Mouse (Mus musculus): ENCODE data around the gene Barx1. TPM values are rescaled to one million over a fixed set of nuclear protein-coding genes. Genes with fewer than 3 reads are reported as not detected.

Barx1 gene
- polyA plus RNA-seq, 2 experiments, result 0.11 to 0.49 TPM

- Histone ChIP-seq H3K4me1 (replicated peaks; ENCODE audit: control insufficient read depth in 2 of 2, insufficient read depth in 2 of 2, low read length in 1 of 2) (0 out of 4 replicates have a peak, but pooled peaks cover 0 to 5% of the 10 kb centered on the region in 2 experiments), H3K27me3 (ENCODE audit: control insufficient read depth, insufficient read depth, low read length) (peaks cover 39% of the 10 kb centered on the region), H3K36me3 (replicated peaks; ENCODE audit: control insufficient read depth, insufficient read depth, low read depth) (no peaks in the 10 kb centered on the region), H3K4me2 (ENCODE audit: low read depth) (no peak overlapping the region), H3K27ac (no peak overlapping the region), H3K9me3 (ENCODE audit: control insufficient read depth, low read length) (no peaks in the 10 kb centered on the region), H3K9ac (replicated peaks) (no peak overlapping the region), H3K4me3 (ENCODE audit: insufficient read depth in 1 of 2, low read depth in 2 of 2, low read length in 2 of 2) (no peak overlapping the region)
- TF ChIP-seq CTCF (IDR thresholded peaks at IDR 0.05; ENCODE audit: low read depth) (peak; percentile 79), EP300 (IDR thresholded peaks at IDR 0.05; ENCODE audit: low read depth) (no peak)
- DNase-seq (ENCODE audit: low read depth in 3 of 3, low spot score in 3 of 3) (peak in 2 of 3 experiments; percentile 7 to 10), ATAC-seq (ENCODE audit: insufficient read depth) (no peak)
- 9% methylated on average over 14 of the region's 14 CpGs for WGBS (ENCODE audit: insufficient replicate concordance)
Measured at GRCm38 (mm10) chr13:48653788-48654770, 8.7 kb upstream of the Barx1 start.

- H3K4me1 ChIP-seq (replicated peaks; ENCODE audit: control insufficient read depth in 2 of 2, insufficient read depth in 2 of 2, low read length in 1 of 2), result 0 out of 4 replicates have a peak, but pooled peaks cover 0 to 5% of the 10 kb centered on the region in 2 experiments
- 2% methylated on average over 8 of the region's 8 CpGs for WGBS (ENCODE audit: insufficient replicate concordance)
- no peak overlapping the region for H3K4me2 ChIP-seq (ENCODE audit: low read depth)
- DNase-seq (ENCODE audit: low read depth in 3 of 3, low spot score in 3 of 3) (peak in 2 of 3 experiments; percentile 10 to 37), ATAC-seq (ENCODE audit: insufficient read depth) (no peak)
- H3K9me3 ChIP-seq (ENCODE audit: control insufficient read depth, low read length), result no peaks in the 10 kb centered on the region
- H3K9ac ChIP-seq (replicated peaks), result no peak overlapping the region
- TF ChIP-seq EP300 (IDR thresholded peaks at IDR 0.05; ENCODE audit: low read depth) (no peak), CTCF (IDR thresholded peaks at IDR 0.05; ENCODE audit: low read depth) (peak; percentile 68)
- peaks cover 55% of the 10 kb centered on the region for H3K27me3 ChIP-seq (ENCODE audit: control insufficient read depth, insufficient read depth, low read length)
- no peaks in the 10 kb centered on the region for H3K36me3 ChIP-seq (replicated peaks; ENCODE audit: control insufficient read depth, insufficient read depth, low read depth)
- H3K4me3 ChIP-seq (ENCODE audit: insufficient read depth in 1 of 2, low read depth in 2 of 2, low read length in 2 of 2), result no peak overlapping the region
- no peak overlapping the region for H3K27ac ChIP-seq
Measured at GRCm38 (mm10) chr13:48655637-48656036, 7.2 kb upstream of the Barx1 start.

GRCm38 (mm10) chr13:48657791-48658190, 5.0 kb upstream of the Barx1 start:
- peaks cover 76% of the 10 kb centered on the region for H3K27me3 ChIP-seq (ENCODE audit: control insufficient read depth, insufficient read depth, low read length)
- no peaks in the 10 kb centered on the region for H3K4me1 ChIP-seq (replicated peaks; ENCODE audit: control insufficient read depth in 2 of 2, insufficient read depth in 2 of 2, low read length in 1 of 2)
- no peak for DNase-seq (ENCODE audit: low read depth in 3 of 3, low spot score in 3 of 3)
- no peak overlapping the region for H3K4me2 ChIP-seq (ENCODE audit: low read depth)
- TF ChIP-seq CTCF (IDR thresholded peaks at IDR 0.05; ENCODE audit: low read depth) (no peak), EP300 (IDR thresholded peaks at IDR 0.05; ENCODE audit: low read depth) (no peak)
- WGBS (ENCODE audit: insufficient replicate concordance), result 3% methylated on average over 9 of the region's 9 CpGs
- no peaks in the 10 kb centered on the region for H3K36me3 ChIP-seq (replicated peaks; ENCODE audit: control insufficient read depth, insufficient read depth, low read depth)
- H3K4me3 ChIP-seq (ENCODE audit: insufficient read depth in 1 of 2, low read depth in 2 of 2, low read length in 2 of 2), result no peak overlapping the region
- H3K9ac ChIP-seq (replicated peaks), result no peak overlapping the region
- no peak for ATAC-seq (ENCODE audit: insufficient read depth)
- H3K27ac ChIP-seq, result no peak overlapping the region
- H3K9me3 ChIP-seq (ENCODE audit: control insufficient read depth, low read length), result no peaks in the 10 kb centered on the region

- no peak for ATAC-seq (ENCODE audit: insufficient read depth)
- no peak for TF ChIP-seq EP300 (IDR thresholded peaks at IDR 0.05; ENCODE audit: low read depth)
- no peaks in the 10 kb centered on the region for H3K9me3 ChIP-seq (ENCODE audit: control insufficient read depth, low read length)
- no peak overlapping the region for H3K9ac ChIP-seq (replicated peaks)
- H3K27me3 ChIP-seq (ENCODE audit: control insufficient read depth, insufficient read depth, low read length), result peaks cover 81% of the 10 kb centered on the region
- H3K4me3 ChIP-seq (ENCODE audit: insufficient read depth in 1 of 2, low read depth in 2 of 2, low read length in 2 of 2), result no peak overlapping the region
- no peak for DNase-seq (ENCODE audit: low read depth in 3 of 3, low spot score in 3 of 3)
- 1% methylated on average over 33 of the region's 33 CpGs for WGBS (ENCODE audit: insufficient replicate concordance)
- H3K4me2 ChIP-seq (ENCODE audit: low read depth), result no peak overlapping the region; the same call in 1 of the 2 replicates
- H3K4me1 ChIP-seq (replicated peaks; ENCODE audit: control insufficient read depth in 2 of 2, insufficient read depth in 2 of 2, low read length in 1 of 2), result no peaks in the 10 kb centered on the region
- H3K36me3 ChIP-seq (replicated peaks; ENCODE audit: control insufficient read depth, insufficient read depth, low read depth), result no peaks in the 10 kb centered on the region
- no peak overlapping the region for H3K27ac ChIP-seq
Measured at GRCm38 (mm10) chr13:48658588-48659253, 4.1 kb upstream of the Barx1 start.

Measured in liver, embryonic 14.5 days (tissue).